Mouse (Mus musculus): ENCODE measurements around the gene Zmym5.

- TF ChIP-seq CTCF (IDR thresholded peaks at IDR 0.05; ENCODE audit: insufficient read depth, low read length) (no peak), POLR2A (IDR thresholded peaks at IDR 0.05; ENCODE audit: borderline replicate concordance, extremely low read depth, low read depth, low read length) (no peak)
Observed at GRCm38 (mm10) chr14:56817131-56817530, 5.6 kb upstream of the Zmym5 start.

Data from lung, adult 2 months (tissue).